ENCODE assay signal across 21 mouse cellular contexts in the genomic region with DNA sequence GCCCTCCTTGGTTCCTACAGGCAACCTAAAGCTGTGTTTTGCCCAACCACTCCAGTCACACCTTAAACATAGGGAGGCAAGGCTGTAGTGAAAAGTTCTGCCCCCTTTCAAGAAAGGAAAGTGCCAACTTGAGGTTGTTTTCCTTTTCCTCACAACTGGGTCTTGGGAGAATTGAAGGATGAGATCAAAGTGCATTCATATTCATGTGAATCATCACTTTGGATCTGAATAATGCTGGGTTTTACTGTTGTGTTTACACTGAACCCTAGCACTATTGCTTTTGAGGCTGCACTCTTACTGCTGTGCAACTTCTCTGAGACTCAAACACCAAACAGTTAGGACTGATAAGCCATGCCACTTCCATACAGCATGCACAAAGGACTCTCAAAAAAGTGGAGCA. TPM values are rescaled to one million over a fixed set of nuclear protein-coding genes. Genes with fewer than 3 reads are reported as not detected.
DNase-seq lines count a peak whose midpoint lies in the region; ATAC-seq and TF ChIP-seq lines count a peak whose summit lies in the region.
"Had no signal": no experiment of that assay in that cellular context is flagged by ENCODE, and none has a peak within 500 bp of the region (broad histone marks: within the 10 kb centered on the region; RNA-seq: fewer than 3 reads in every experiment).

No protein-coding gene starts in this region.

- no peaks in the 10 kb centered on the region for H3K36me3 ChIP-seq in midbrain, embryonic 11.5 days (ENCODE audit: control insufficient read depth, insufficient read depth, low read length)
- no peaks in the 10 kb centered on the region for H3K36me3 ChIP-seq in midbrain, embryonic 16.5 days (ENCODE audit: control insufficient read depth, insufficient read depth, low read length)
- H3K36me3 ChIP-seq: embryonic facial prominence, embryonic 10.5 days; embryonic facial prominence, embryonic 12.5 days; forebrain, embryonic 15.5 days had no signal

- peaks cover 16% of the 10 kb centered on the region for H3K4me1 ChIP-seq in midbrain, embryonic 11.5 days (ENCODE audit: control insufficient read depth, insufficient read depth, low read length)
- H3K4me1 ChIP-seq in midbrain, embryonic 16.5 days (ENCODE audit: control insufficient read depth, insufficient read depth, low read length): peaks cover 20% of the 10 kb centered on the region

- no peak for TF ChIP-seq CTCF in brain, embryonic 14.5 days (IDR thresholded peaks at IDR 0.05; ENCODE audit: borderline replicate concordance, extremely low read depth, insufficient read depth, insufficient read length)

- H3K27me3 ChIP-seq in midbrain, embryonic 11.5 days (ENCODE audit: control insufficient read depth, insufficient read depth, low read length): peaks cover 73% of the 10 kb centered on the region
- H3K27me3 ChIP-seq in midbrain, embryonic 16.5 days (ENCODE audit: control insufficient read depth, insufficient read depth, low read depth, low read length): peaks cover 20% of the 10 kb centered on the region

- no peaks in the 10 kb centered on the region for H3K9me3 ChIP-seq in midbrain, embryonic 11.5 days (ENCODE audit: control insufficient read depth, low read length)
- no peaks in the 10 kb centered on the region for H3K9me3 ChIP-seq in midbrain, embryonic 16.5 days (replicated peaks; ENCODE audit: control insufficient read depth, low read length, poor library complexity, severe bottlenecking)
- H3K9me3 ChIP-seq: embryonic facial prominence, embryonic 10.5 days; embryonic facial prominence, embryonic 12.5 days; forebrain, embryonic 13.5 days; forebrain, embryonic 15.5 days had no signal

- DNase-seq in midbrain, embryonic 11.5 days (ENCODE audit: low spot score, missing footprints): peak; percentile 90
- peak; percentile 36 for DNase-seq in brain, embryonic 14.5 days (ENCODE audit: low read depth)
- peak; percentile 50 for DNase-seq in induced T-regulatory cell, adult 2 months (ENCODE audit: low read depth)
- no peak for DNase-seq in cerebellum, adult 11-12 months
- DNase-seq in adrenal gland, adult 2 months: no peak
- DNase-seq: adrenal gland, adult 8-10 months; adrenal gland, postnatal 14 days; adrenal gland, postnatal 36 days; cerebellum, adult 11 months; cerebellum, adult 2 months; cerebellum, adult 9-10 months; cerebellum, postnatal 10 days; cerebellum, postnatal 25 days had no signal

- H3K4me3 ChIP-seq in midbrain, embryonic 11.5 days (ENCODE audit: low read depth, low read length): no peak overlapping the region
- H3K4me3 ChIP-seq in midbrain, embryonic 16.5 days (ENCODE audit: low read depth, low read length): no peak overlapping the region
- H3K4me3 ChIP-seq: embryonic facial prominence, embryonic 10.5 days; embryonic facial prominence, embryonic 12.5 days; forebrain, embryonic 13.5 days; forebrain, embryonic 15.5 days had no signal

- H3K4me2 ChIP-seq in midbrain, embryonic 11.5 days: no peak overlapping the region
- H3K4me2 ChIP-seq in midbrain, embryonic 16.5 days (ENCODE audit: low read length): no peak overlapping the region
- H3K4me2 ChIP-seq: embryonic facial prominence, embryonic 12.5 days; forebrain, embryonic 13.5 days; forebrain, embryonic 15.5 days had no signal

- no peak for ATAC-seq in midbrain, embryonic 11.5 days (ENCODE audit: low FRiP score)
- ATAC-seq in midbrain, embryonic 16.5 days: no peak
- ATAC-seq: forebrain, embryonic 13.5 days; forebrain, embryonic 15.5 days; forebrain, postnatal 0 days had no signal

- no peak overlapping the region for H3K27ac ChIP-seq in midbrain, embryonic 11.5 days (ENCODE audit: low read depth, low read length)
- H3K27ac ChIP-seq in midbrain, embryonic 16.5 days (ENCODE audit: low read length): no peak overlapping the region
- H3K27ac ChIP-seq: embryonic facial prominence, embryonic 10.5 days; embryonic facial prominence, embryonic 12.5 days; forebrain, embryonic 13.5 days; forebrain, embryonic 15.5 days had no signal

- no peak for TF ChIP-seq POLR2A in brain, embryonic 14.5 days (IDR thresholded peaks at IDR 0.05; ENCODE audit: borderline replicate concordance, extremely low read depth, insufficient read depth, insufficient read length, poor library complexity, severe bottlenecking)

- H3K9ac ChIP-seq in midbrain, embryonic 11.5 days (ENCODE audit: low read length): no peak overlapping the region
- H3K9ac ChIP-seq in midbrain, embryonic 16.5 days (ENCODE audit: low read depth, low read length): no peak overlapping the region
- H3K9ac ChIP-seq: embryonic facial prominence, embryonic 12.5 days; forebrain, embryonic 13.5 days; forebrain, embryonic 15.5 days; forebrain, postnatal 0 days had no signal

RNA-seq across cellular contexts. Expression of gene Spag6, which starts 1.8 kb away (rescaled TPM):
- 0.25 and 0.48 TPM in 2 replicates for polyA plus RNA-seq in midbrain, embryonic 11.5 days (2014; fragmentation: Nextera tagmentation; extraction: Ambion mirVana)
- 0.10 TPM in 1 of 2 replicates, not detected in the other for polyA plus RNA-seq in midbrain, embryonic 16.5 days (2015; fragmentation: Nextera tagmentation; extraction: Ambion mirVana)
- 0.06 and 0.12 TPM in 2 replicates for polyA plus RNA-seq in brain, embryonic 14.5 days (2012; rRNA removed)
- under 1 TPM; 0.10 to 0.29 TPM for total RNA-seq in adrenal gland, adult 2 months (2021)
- polyA plus RNA-seq in adrenal gland, adult 2 months (2012; rRNA removed): 1.9 TPM in 1 of 2 replicates, not detected in the other
- total RNA-seq: ES-E14; forebrain, postnatal 0 days; MEL had no signal
- polyA plus RNA-seq: forebrain, embryonic 15.5 days had no signal

RNA-seq across cellular contexts. Expression of gene Bmi1, which starts 15.2 kb away (rescaled TPM):
- polyA plus RNA-seq in midbrain, embryonic 11.5 days (2014; fragmentation: Nextera tagmentation; extraction: Ambion mirVana): 42.8 and 46.4 TPM in 2 replicates
- 19.4 and 21.0 TPM in 2 replicates for polyA plus RNA-seq in midbrain, embryonic 16.5 days (2015; fragmentation: Nextera tagmentation; extraction: Ambion mirVana)
- polyA plus RNA-seq in brain, embryonic 14.5 days (2012; rRNA removed): 75.4 and 93.2 TPM in 2 replicates
- 10 to 100 TPM; 63.2 to 86.4 TPM for total RNA-seq in adrenal gland, adult 2 months (2021)
- 7.8 and 11.8 TPM in 2 replicates for polyA plus RNA-seq in adrenal gland, adult 2 months (2012; rRNA removed)

RNA-seq across cellular contexts. Expression of gene Commd3, which starts 19.8 kb away (rescaled TPM):
- 119 and 122 TPM in 2 replicates for polyA plus RNA-seq in midbrain, embryonic 11.5 days (2014; fragmentation: Nextera tagmentation; extraction: Ambion mirVana)
- 188 and 194 TPM in 2 replicates for polyA plus RNA-seq in midbrain, embryonic 16.5 days (2015; fragmentation: Nextera tagmentation; extraction: Ambion mirVana)
- 114 and 143 TPM in 2 replicates for polyA plus RNA-seq in brain, embryonic 14.5 days (2012; rRNA removed)
- 100 to 1,000 TPM; 111 to 133 TPM for total RNA-seq in adrenal gland, adult 2 months (2021)
- 123 and 169 TPM in 2 replicates for polyA plus RNA-seq in adrenal gland, adult 2 months (2012; rRNA removed)

Comparison
In these comparisons a context has a peak if more than half of its experiments do, and no peak if none do; other contexts are left out.
1. DNase-seq: peak in midbrain, embryonic 11.5 days (single experiment), brain, embryonic 14.5 days (single experiment) and induced T-regulatory cell, adult 2 months (single experiment); none in cerebellum, adult 11-12 months (single experiment) and adrenal gland, adult 2 months (single experiment).